Mouse (Mus musculus) CD4-positive, CD25-positive, alpha-beta regulatory T cell (primary cell): ENCODE data around the gene Stx7. TPM values are rescaled to one million over a fixed set of nuclear protein-coding genes. Genes with fewer than 3 reads are reported as not detected.

Experiments
- polyA plus RNA-seq: library from polyadenylated mRNA; unstranded; fragments of 100-300 nt; shearing (Covaris generic); gene quantifications from one replicate; pipeline ENCODE4 v1.2.1, GENCODE M21; 2017

Stx7 gene
- 38.7 TPM for polyA plus RNA-seq

GRCm38 (mm10) chr10:24149135-24149781 lies at the start of gene Stx7:
TSS of gene Stx7 (plus strand) at chr10:24149302.

GRCm38 (mm10) chr10:24101812-24102211 lies 47.3 kb upstream of the Stx7 start, which contains the start of gene Taar8c:
TSS of gene Taar8c (minus strand) at chr10:24101912.

GRCm38 (mm10) chr10:24109434-24109833 lies 39.7 kb upstream of the Stx7 start, which contains the start of gene Taar9:
TSS of gene Taar9 (minus strand) at chr10:24109534.

GRCm38 (mm10) chr10:24223449-24224143 lies 74.5 kb downstream of the Stx7 start, which contains the start of gene Moxd1:
TSS of gene Moxd1 (plus strand) at chr10:24223517.

Other genes starting within 250 kb of the Stx7 start
- gene Taar1, start 228.9 kb upstream of the Stx7 start, polyA plus RNA-seq, result not detected
- not detected for gene Taar2, start 210.7 kb upstream of the Stx7 start, polyA plus RNA-seq
- not detected for gene Taar3, start 199.7 kb upstream of the Stx7 start, polyA plus RNA-seq
- gene Taar4, start 188.8 kb upstream of the Stx7 start, polyA plus RNA-seq, result not detected
- not detected for gene Taar5, start 178.6 kb upstream of the Stx7 start, polyA plus RNA-seq
- not detected for gene Taar6, start 163.7 kb upstream of the Stx7 start, polyA plus RNA-seq
- not detected for gene Taar7a, start 155.8 kb upstream of the Stx7 start, polyA plus RNA-seq
- not detected for gene Taar7b, start 149.4 kb upstream of the Stx7 start, polyA plus RNA-seq
- not detected for gene Taar7d, start 122.1 kb upstream of the Stx7 start, polyA plus RNA-seq
- gene Taar7e, start 111.7 kb upstream of the Stx7 start, polyA plus RNA-seq, result not detected
- not detected for gene Taar7f, start 99.8 kb upstream of the Stx7 start, polyA plus RNA-seq
- not detected for gene Taar8a, start 72.8 kb upstream of the Stx7 start, polyA plus RNA-seq
- not detected for gene Taar8b, start 57.0 kb upstream of the Stx7 start, polyA plus RNA-seq
- not detected for gene Taar8c, start 47.4 kb upstream of the Stx7 start, polyA plus RNA-seq
- gene Taar9, start 39.8 kb upstream of the Stx7 start, polyA plus RNA-seq, result not detected
- not detected for gene Moxd1, start 74.2 kb downstream of the Stx7 start, polyA plus RNA-seq